Mouse (Mus musculus) thymus, adult 2 months (tissue): ENCODE measurements around the gene Aldh4a1. TPM values are rescaled to one million over a fixed set of nuclear protein-coding genes. Genes with fewer than 3 reads are reported as not detected.

Experiments
- DNase-seq: peaks from one replicate; pipeline ENCODE4 v3.0.0; 2021
- H3K27ac ChIP-seq: fragments of 200-500 bp; 2 replicates; pipeline ENCODE4 v1.5.1; 2012; ENCODE audit warnings: low read length, control low read depth; ENCODE audit not compliant: control insufficient read depth, insufficient read depth
- H3K27me3 ChIP-seq: fragments of 200-500 bp; 2 replicates; pipeline ENCODE4 v1.6.1; 2012; ENCODE audit warnings: mild to moderate bottlenecking, low read length, moderate library complexity, mixed read lengths; ENCODE audit not compliant: control insufficient read depth, insufficient read depth
- H3K36me3 ChIP-seq: fragments of 200-500 bp; 2 replicates; pipeline ENCODE4 v1.6.1; 2012; ENCODE audit warnings: mild to moderate bottlenecking, low read length, moderate library complexity; ENCODE audit not compliant: control insufficient read depth, insufficient read depth
- H3K4me1 ChIP-seq: fragments of 200-500 bp; replicated peaks from 2 replicates; pipeline ENCODE4 v1.6.1; 2012; ENCODE audit warnings: low read length; ENCODE audit not compliant: control insufficient read depth, insufficient read depth
- H3K4me3 ChIP-seq: fragments of 200-500 bp; 2 replicates; pipeline ENCODE4 v1.5.1; 2012; ENCODE audit warnings: mild to moderate bottlenecking, low read length, control low read depth, moderate library complexity; ENCODE audit not compliant: control insufficient read depth, insufficient read depth
- CTCF ChIP-seq: fragments of 200-500 bp; IDR thresholded peaks from 2 replicates; pipeline ENCODE4 v1.5.1; 2012; ENCODE audit warnings: mild to moderate bottlenecking, control low read depth, low read length, moderate library complexity, borderline replicate concordance; ENCODE audit not compliant: control insufficient read depth, poor library complexity, insufficient read depth; ENCODE audit errors: extremely low read depth
- POLR2A ChIP-seq: fragments of 200-500 bp; IDR thresholded peaks from 2 replicates; pipeline ENCODE4 v1.6.1; 2012; ENCODE audit warnings: mild to moderate bottlenecking, low read length, control low read depth, moderate library complexity; ENCODE audit not compliant: control insufficient read depth, poor library complexity, insufficient read depth; ENCODE audit errors: extremely low read depth
- WGBS: fragments of 180-500 bp; shearing (Covaris S2); methylation state at CpG from one replicate; pipeline ENCODE4 v1.1.7; 2018; 5-methylcytosine and 5-hydroxymethylcytosine counted together
- polyA plus RNA-seq: library from polyadenylated mRNA; depleted of rRNA; stranded (reverse); fragments of >200 nt; gene quantifications from 2 replicates; pipeline ENCODE4 v1.2.3, GENCODE M21; 2012

Aldh4a1 gene
- polyA plus RNA-seq, 1 experiment: 69.2 TPM

- TF ChIP-seq CTCF (no peak), POLR2A (no peak)
- WGBS: 91% methylated on average over 10 of the region's 10 CpGs
- H3K36me3 ChIP-seq: no peaks in the 10 kb centered on the region
- DNase-seq: no peak
- H3K4me3 ChIP-seq: no peak overlapping the region
- no peaks in the 10 kb centered on the region for H3K27me3 ChIP-seq
- H3K4me1 ChIP-seq: peaks cover 12% of the 10 kb centered on the region
- no peak overlapping the region for H3K27ac ChIP-seq
Observed at GRCm38 (mm10) chr4:139624706-139625105, 2.0 kb downstream of the Aldh4a1 start.

- 95% methylated on average over 11 of the region's 11 CpGs for WGBS
- H3K4me3 ChIP-seq: no peak overlapping the region
- no peak overlapping the region for H3K27ac ChIP-seq
- no peaks in the 10 kb centered on the region for H3K36me3 ChIP-seq
- H3K4me1 ChIP-seq: peaks cover 9% of the 10 kb centered on the region
- no peak for DNase-seq
- TF ChIP-seq CTCF: no peak
- TF ChIP-seq POLR2A: no peak
- no peaks in the 10 kb centered on the region for H3K27me3 ChIP-seq
Observed at GRCm38 (mm10) chr4:139627361-139627760, 4.7 kb downstream of the Aldh4a1 start.

- Histone ChIP-seq H3K27ac (no peak overlapping the region), H3K4me1 (no peaks in the 10 kb centered on the region; the same call in 1 of the 2 replicates), H3K27me3 (no peaks in the 10 kb centered on the region), H3K36me3 (no peaks in the 10 kb centered on the region), H3K4me3 (no peak overlapping the region)
- DNase-seq: no peak
- 69% methylated on average over 10 of the region's 10 CpGs for WGBS
- TF ChIP-seq CTCF (no peak), POLR2A (no peak)
Observed at GRCm38 (mm10) chr4:139630171-139630570, 7.5 kb downstream of the Aldh4a1 start.

- H3K4me1 ChIP-seq: no peaks in the 10 kb centered on the region; the same call in 1 of the 2 replicates
- no peak overlapping the region for H3K4me3 ChIP-seq
- no peak overlapping the region for H3K27ac ChIP-seq
- H3K36me3 ChIP-seq: no peaks in the 10 kb centered on the region
- TF ChIP-seq CTCF: no peak
- no peak for TF ChIP-seq POLR2A
- no peak for DNase-seq
- H3K27me3 ChIP-seq: no peaks in the 10 kb centered on the region; the same call in 1 of the 2 replicates
- 82% methylated on average over 5 of the region's 5 CpGs for WGBS
Observed at GRCm38 (mm10) chr4:139631141-139631540, 8.5 kb downstream of the Aldh4a1 start.

- no peak for DNase-seq
- 98% methylated on average over 7 of the region's 7 CpGs for WGBS
- no peak overlapping the region for H3K4me3 ChIP-seq
- no peaks in the 10 kb centered on the region; the same call in 1 of the 2 replicates for H3K4me1 ChIP-seq
- H3K36me3 ChIP-seq: no peaks in the 10 kb centered on the region
- no peak overlapping the region for H3K27ac ChIP-seq
- no peaks in the 10 kb centered on the region; the same call in 1 of the 2 replicates for H3K27me3 ChIP-seq
- TF ChIP-seq CTCF (no peak), POLR2A (no peak)
Observed at GRCm38 (mm10) chr4:139631569-139632253, 9.0 kb downstream of the Aldh4a1 start.

- Histone ChIP-seq H3K27ac (no peak overlapping the region), H3K27me3 (no peaks in the 10 kb centered on the region; the same call in 1 of the 2 replicates), H3K36me3 (no peaks in the 10 kb centered on the region), H3K4me1 (no peaks in the 10 kb centered on the region; the same call in 1 of the 2 replicates), H3K4me3 (no peak overlapping the region)
- no peak for DNase-seq
- TF ChIP-seq POLR2A: no peak
- TF ChIP-seq CTCF: no peak
- 91% methylated on average over 10 of the region's 10 CpGs for whole genome bisulfite sequencing
Observed at GRCm38 (mm10) chr4:139632254-139632580, 9.6 kb downstream of the Aldh4a1 start.
